Mouse (Mus musculus) limb, embryonic 12.5 days (tissue): ENCODE measurements around the gene Has3. TPM values are rescaled to one million over a fixed set of nuclear protein-coding genes. Genes with fewer than 3 reads are reported as not detected.

ENCODE experiments used
- ATAC-seq: fragments of 200-750 bp; cut with Nextera tagmentation; 2 replicates; pipeline ENCODE4 v1.8.0; 2017; ENCODE audit warnings: low read depth, moderate TSS enrichment; ENCODE audit not compliant: insufficient number of reproducible peaks, insufficient read depth, low FRiP score, low TSS enrichment
- H3K27ac ChIP-seq: fragments of 300-500 bp; sonication (generic); 2 replicates; pipeline ENCODE4 v1.5.1; 2016; ENCODE audit warnings: mild to moderate bottlenecking, moderate library complexity
- H3K27me3 ChIP-seq: fragments of 300-500 bp; sonication (generic); 2 replicates; pipeline ENCODE4 v1.6.1; 2016; ENCODE audit warnings: mild to moderate bottlenecking, moderate library complexity
- H3K36me3 ChIP-seq: fragments of 300-500 bp; sonication (generic); 2 replicates; pipeline ENCODE4 v1.6.1; 2016; ENCODE audit warnings: mild to moderate bottlenecking, moderate library complexity
- H3K4me1 ChIP-seq: fragments of 300-500 bp; sonication (generic); replicated peaks from 2 replicates; pipeline ENCODE4 v1.6.1; 2016
- H3K4me2 ChIP-seq: fragments of 300-500 bp; sonication (generic); 2 replicates; pipeline ENCODE4 v1.6.1; 2016; ENCODE audit warnings: mild to moderate bottlenecking, moderate library complexity
- H3K4me3 ChIP-seq: fragments of 300-500 bp; sonication (generic); replicated peaks from 2 replicates; pipeline ENCODE4 v1.5.1; 2016; ENCODE audit warnings: mild to moderate bottlenecking
- H3K9ac ChIP-seq: fragments of 300-500 bp; sonication (generic); replicated peaks from 2 replicates; pipeline ENCODE4 v1.6.1; 2016; ENCODE audit warnings: mild to moderate bottlenecking, moderate library complexity
- H3K9me3 ChIP-seq: fragments of 300-500 bp; sonication (generic); 2 replicates; pipeline ENCODE4 v1.6.1; 2016; ENCODE audit warnings: mild to moderate bottlenecking, moderate library complexity
- WGBS: fragments of 180-500 bp; shearing (Covaris S2); methylation state at CpG from one replicate; pipeline ENCODE4 v1.1.7; 2016; 5-methylcytosine and 5-hydroxymethylcytosine counted together
- polyA plus RNA-seq: library from polyadenylated mRNA; unstranded; fragments of >200 nt; fragmentation: Nextera tagmentation; extraction: Ambion mirVana; gene quantifications from 2 replicates; pipeline ENCODE4 v1.2.1, GENCODE M21; 2016

Gene Has3
- polyA plus RNA-seq, 1 experiment from 2014 or later: 0.20 TPM

DNA sequence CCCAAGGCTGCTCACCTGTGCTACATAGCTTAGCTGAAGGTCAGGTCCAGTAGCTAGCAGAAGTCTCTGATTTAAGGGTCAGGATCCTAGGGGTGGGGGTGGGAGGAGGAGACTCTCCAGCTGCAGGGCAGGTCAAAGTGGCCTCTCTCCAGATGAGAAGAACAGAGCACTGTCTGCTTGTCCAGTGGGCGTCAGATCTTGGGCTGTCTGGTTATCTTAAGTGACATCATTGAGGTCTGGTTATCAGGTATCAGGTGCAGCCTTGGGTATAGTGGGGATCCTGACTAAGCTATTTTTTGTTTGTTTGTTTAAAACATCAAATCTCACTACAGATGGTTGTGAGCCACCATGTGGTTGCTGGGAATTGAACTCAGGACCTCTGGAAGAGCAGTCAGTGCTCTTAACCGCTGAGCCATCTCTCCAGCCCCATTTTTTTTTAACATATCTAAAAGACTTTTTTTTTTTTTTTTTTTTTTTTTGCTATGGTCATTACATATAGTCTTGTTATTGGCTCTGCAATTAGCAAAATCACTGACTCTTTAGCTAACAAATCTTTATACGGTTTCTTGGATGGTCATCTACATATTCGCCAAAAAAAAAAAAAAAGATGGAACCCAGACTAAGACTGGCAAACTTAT lies 63.6 kb downstream of the Has3 start:
- H3K9me3 ChIP-seq: no peaks in the 10 kb centered on the region
- H3K4me1 ChIP-seq: peaks cover 54% of the 10 kb centered on the region
- no peaks in the 10 kb centered on the region for H3K27me3 ChIP-seq
- 83% methylated on average over 4 of the region's 4 CpGs for WGBS
- no peak overlapping the region for H3K9ac ChIP-seq
- no peak overlapping the region for H3K27ac ChIP-seq
- H3K36me3 ChIP-seq: no peaks in the 10 kb centered on the region
- no peak overlapping the region for H3K4me3 ChIP-seq
- no peak for ATAC-seq
- H3K4me2 ChIP-seq: no peak overlapping the region

Other genes starting within 250 kb of the Has3 start
- 12.8 and 13.3 TPM in 2 replicates for gene Tango6, start 187.2 kb upstream of the Has3 start, polyA plus RNA-seq
- gene Utp4, start 23.4 kb downstream of the Has3 start, polyA plus RNA-seq: 67.9 and 74.5 TPM in 2 replicates
- 18.6 and 19.7 TPM in 2 replicates for gene Sntb2, start 65.5 kb downstream of the Has3 start, polyA plus RNA-seq
- gene Vps4a, start 161.0 kb downstream of the Has3 start, polyA plus RNA-seq: 75.4 and 78.0 TPM in 2 replicates
- 58.2 and 61.4 TPM in 2 replicates for gene Pdf, start 178.4 kb downstream of the Has3 start, polyA plus RNA-seq
- gene Cog8, start 186.4 kb downstream of the Has3 start, polyA plus RNA-seq: 45.2 and 48.4 TPM in 2 replicates
- gene Nip7, start 186.6 kb downstream of the Has3 start, polyA plus RNA-seq: 95.4 and 103 TPM in 2 replicates
- not detected in 2 replicates for gene Tmed6, start 195.4 kb downstream of the Has3 start, polyA plus RNA-seq
- 23.2 and 24.1 TPM in 2 replicates for gene Terf2, start 226.3 kb downstream of the Has3 start, polyA plus RNA-seq